Mouse (Mus musculus) cerebellum, adult 2 months (tissue): ENCODE data around the gene Iqcf3. TPM values are rescaled to one million over a fixed set of nuclear protein-coding genes. Genes with fewer than 3 reads are reported as not detected.
A peak's percentile ranks its signal among the peaks of the same experiment; 100 is the strongest.

Source experiments
- DNase-seq, 2 experiments: peaks; one replicate each; pipeline ENCODE4 v3.0.0; 2021
- H3K27ac ChIP-seq: fragments of 200-500 bp; 2 replicates; pipeline ENCODE4 v1.5.1; 2012; ENCODE audit warnings: low read length, control low read depth, inconsistent platforms; ENCODE audit not compliant: insufficient read depth
- H3K27me3 ChIP-seq: fragments of 200-500 bp; 2 replicates; pipeline ENCODE4 v1.6.1; 2012; ENCODE audit warnings: inconsistent platforms, mild to moderate bottlenecking, low read length, moderate library complexity; ENCODE audit not compliant: control insufficient read depth, insufficient read depth
- H3K4me1 ChIP-seq: fragments of 200-500 bp; 2 replicates; pipeline ENCODE4 v1.6.1; 2011; ENCODE audit warnings: low read length; ENCODE audit not compliant: control insufficient read depth, insufficient read depth
- H3K4me3 ChIP-seq: fragments of 200-500 bp; replicated peaks from 2 replicates; pipeline ENCODE3; 2011; ENCODE audit warnings: mild to moderate bottlenecking, low read depth, low read length, control low read depth; ENCODE audit not compliant: insufficient read depth
- CTCF ChIP-seq: fragments of 200-500 bp; IDR thresholded peaks from 2 replicates; pipeline ENCODE4 v1.5.1; 2011; ENCODE audit warnings: low read depth, mild to moderate bottlenecking, control low read depth, low read length, moderate library complexity, borderline replicate concordance; ENCODE audit not compliant: insufficient read depth
- POLR2A ChIP-seq: fragments of 200-500 bp; IDR thresholded peaks from 2 replicates; pipeline ENCODE4 v1.6.1; 2011; ENCODE audit warnings: low read length, control low read depth, borderline replicate concordance; ENCODE audit not compliant: insufficient read depth
- WGBS: fragments of 180-500 bp; shearing (Covaris S2); methylation state at CpG from one replicate; pipeline ENCODE4 v1.1.7; 2018; 5-methylcytosine and 5-hydroxymethylcytosine counted together
- polyA plus RNA-seq: library from polyadenylated mRNA; depleted of rRNA; stranded (reverse); fragments of >200 nt; gene quantifications from 2 replicates; pipeline ENCODE4 v1.2.3, GENCODE M21; 2012

Gene Iqcf3
- polyA plus RNA-seq, 1 experiment, result not detected

DNA sequence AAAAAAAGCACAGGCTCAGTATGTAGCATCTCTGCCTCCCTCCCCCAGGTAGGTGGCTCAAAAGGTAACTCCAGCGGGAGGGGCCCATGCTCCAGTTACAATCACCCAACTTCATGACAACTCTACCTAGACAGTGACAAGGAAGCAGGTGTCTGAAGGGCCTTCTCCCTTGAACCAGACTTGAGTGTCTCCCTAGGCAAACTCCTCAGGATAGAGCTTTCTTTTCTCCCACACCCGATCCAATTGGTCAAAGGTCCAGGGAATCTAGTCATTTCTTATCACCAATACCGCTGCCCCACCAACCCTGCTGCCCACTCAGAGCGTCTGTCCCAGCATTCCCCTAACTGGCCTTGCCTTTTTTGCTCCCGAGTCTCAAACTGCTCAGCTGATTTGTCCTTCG, 94.7 kb downstream of the Iqcf3 start:
- DNase-seq, result peak in 1 of 2 experiments; percentile 10
- H3K27ac ChIP-seq, result no peak overlapping the region
- H3K4me3 ChIP-seq, result no peak overlapping the region
- H3K4me1 ChIP-seq, result peaks cover 7% of the 10 kb centered on the region; the same call in 1 of the 2 replicates
- no peak for TF ChIP-seq CTCF
- TF ChIP-seq POLR2A, result no peak
- WGBS, result 95% methylated on average over 6 of the region's 6 CpGs
- no peaks in the 10 kb centered on the region for H3K27me3 ChIP-seq

DNA sequence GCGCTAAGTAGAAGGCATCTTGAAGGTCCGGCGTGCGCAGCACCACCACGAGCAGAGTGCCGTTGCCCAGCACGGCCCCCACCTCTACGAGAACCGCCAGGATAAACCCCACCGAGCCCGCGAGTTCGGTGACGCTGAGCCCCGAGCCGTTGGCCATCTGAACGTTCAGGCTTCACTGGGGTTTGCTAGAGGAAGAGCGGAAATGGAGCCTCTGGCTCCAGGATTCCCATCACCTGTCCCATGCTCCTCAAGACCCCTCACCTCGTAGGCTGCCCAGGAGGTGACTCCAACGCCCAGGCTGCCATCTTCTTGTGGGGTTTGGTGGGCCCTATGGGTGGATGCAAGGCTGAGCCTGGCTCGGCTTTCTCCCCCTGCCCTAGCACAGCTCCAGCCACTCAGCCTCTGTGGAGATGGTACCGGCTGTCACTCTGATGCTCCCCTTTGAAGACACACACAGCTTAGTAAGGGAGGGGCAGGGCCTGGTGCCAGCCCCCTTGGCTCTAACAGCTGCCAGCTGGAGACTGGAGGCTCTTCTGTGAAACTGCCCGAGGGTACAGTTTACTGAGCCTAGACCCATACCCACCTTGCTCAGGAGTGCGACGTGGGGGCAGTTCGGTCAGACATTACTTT, 95.7 kb downstream of the Iqcf3 start, which contains the start of gene Gpr62:
Gene Gpr62, minus strand, starts transcription at position 368 of the 630 bp plus-strand sequence.
- peak; percentile 82 to 84 for DNase-seq
- peak within 1 kb of the TSS; percentile 52 for H3K4me3 ChIP-seq
- peak within 1 kb of the TSS; percentile 100 for H3K27ac ChIP-seq
- TF ChIP-seq POLR2A (peak; percentile 67; the same call in 1 of the 2 replicates), CTCF (no peak)
- no peaks in the 10 kb centered on the region for H3K27me3 ChIP-seq
- peaks cover 7% of the 10 kb centered on the region; the same call in 1 of the 2 replicates for H3K4me1 ChIP-seq
- 4% methylated on average over 26 of the region's 26 CpGs for WGBS

DNA sequence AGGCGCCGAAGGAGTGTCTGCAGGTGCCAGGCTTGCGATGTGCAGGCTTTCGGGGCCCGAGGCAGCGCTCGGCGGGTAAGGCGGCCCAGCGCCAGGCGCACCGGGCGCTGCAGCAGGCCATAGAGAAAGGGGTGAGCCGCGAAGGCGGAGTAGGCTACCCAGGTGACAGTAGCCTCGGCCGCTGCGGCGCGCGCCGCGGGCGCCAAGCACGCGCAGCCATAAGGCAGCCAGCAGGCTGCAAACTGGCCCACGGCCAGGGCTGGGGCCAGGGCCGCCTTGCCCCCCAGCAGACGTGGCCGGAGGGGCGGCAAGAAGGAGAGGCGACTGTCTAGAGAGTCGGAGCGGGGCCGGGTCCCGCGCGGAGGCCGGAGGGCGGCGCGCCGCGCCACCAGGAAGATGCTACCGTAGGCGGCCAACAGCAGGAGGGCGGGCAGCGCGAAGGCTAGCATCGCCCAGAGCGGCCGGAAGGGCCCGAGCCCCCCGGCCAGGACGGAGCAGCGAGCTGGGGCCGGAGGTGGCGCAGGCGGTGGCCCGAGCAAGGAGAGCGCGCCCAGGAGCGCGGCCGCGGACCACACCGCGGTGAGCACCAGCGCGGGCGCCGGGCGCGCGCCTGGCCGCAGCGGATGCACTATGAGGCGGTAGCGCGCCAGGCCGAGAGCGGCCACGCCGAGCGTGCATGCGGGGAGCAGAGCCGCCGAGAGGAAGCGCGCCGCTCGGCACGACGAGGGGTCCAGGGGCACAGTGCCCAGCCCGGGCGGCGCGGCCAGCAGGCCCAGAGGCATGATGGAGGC, 96.5 kb downstream of the Iqcf3 start:
- WGBS, result under 1% methylated on average over 99 of the region's 99 CpGs

GRCm38 (mm10) chr9:106463122-106464063, 98.0 kb downstream of the Iqcf3 start:
- 10% methylated on average over 21 of the region's 21 CpGs for WGBS
- peak overlapping the region; percentile 100 for H3K27ac ChIP-seq
- H3K4me1 ChIP-seq, result peaks cover 13% of the 10 kb centered on the region; the same call in 1 of the 2 replicates
- TF ChIP-seq POLR2A (peak; percentile 5; the same call in 1 of the 2 replicates), CTCF (no peak)
- peak overlapping the region; percentile 52 for H3K4me3 ChIP-seq
- no peaks in the 10 kb centered on the region for H3K27me3 ChIP-seq
- DNase-seq, result peak; percentile 91 to 94

More for the DNA sequence above, 96.5 kb downstream of the Iqcf3 start:
- H3K4me3 ChIP-seq, result peak overlapping the region; percentile 52
- no peak for TF ChIP-seq CTCF
- peak; percentile 69 for TF ChIP-seq POLR2A
- H3K27ac ChIP-seq, result peak overlapping the region; percentile 100
- H3K4me1 ChIP-seq, result peaks cover 9% of the 10 kb centered on the region; the same call in 1 of the 2 replicates
- H3K27me3 ChIP-seq, result no peaks in the 10 kb centered on the region
- DNase-seq, result peak; percentile 91 to 92

DNA sequence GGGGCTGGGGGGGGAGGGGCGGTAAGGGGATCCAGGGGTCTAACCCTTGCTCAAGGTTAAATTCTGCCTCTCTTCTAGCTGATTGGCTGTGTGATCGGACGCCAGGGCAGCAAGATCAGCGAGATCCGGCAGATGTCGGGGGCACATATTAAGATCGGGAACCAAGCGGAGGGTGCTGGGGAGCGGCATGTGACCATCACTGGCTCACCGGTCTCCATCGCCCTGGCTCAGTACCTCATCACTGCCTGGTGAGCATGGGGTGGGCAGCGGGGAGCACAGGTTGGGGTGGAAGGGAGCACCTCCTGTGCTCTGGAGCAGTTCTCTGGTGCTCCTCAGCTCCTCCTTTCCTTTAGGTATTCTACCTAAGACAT, 99.0 kb downstream of the Iqcf3 start:
- peak; percentile 44 to 63 for DNase-seq
- WGBS, result 24% methylated on average over 12 of the region's 12 CpGs
- H3K4me3 ChIP-seq, result peak overlapping the region; percentile 83
- peak overlapping the region; percentile 75 for H3K27ac ChIP-seq
- peaks cover 18% of the 10 kb centered on the region for H3K4me1 ChIP-seq
- TF ChIP-seq POLR2A, result no peak
- no peak for TF ChIP-seq CTCF
- H3K27me3 ChIP-seq, result no peaks in the 10 kb centered on the region

DNA sequence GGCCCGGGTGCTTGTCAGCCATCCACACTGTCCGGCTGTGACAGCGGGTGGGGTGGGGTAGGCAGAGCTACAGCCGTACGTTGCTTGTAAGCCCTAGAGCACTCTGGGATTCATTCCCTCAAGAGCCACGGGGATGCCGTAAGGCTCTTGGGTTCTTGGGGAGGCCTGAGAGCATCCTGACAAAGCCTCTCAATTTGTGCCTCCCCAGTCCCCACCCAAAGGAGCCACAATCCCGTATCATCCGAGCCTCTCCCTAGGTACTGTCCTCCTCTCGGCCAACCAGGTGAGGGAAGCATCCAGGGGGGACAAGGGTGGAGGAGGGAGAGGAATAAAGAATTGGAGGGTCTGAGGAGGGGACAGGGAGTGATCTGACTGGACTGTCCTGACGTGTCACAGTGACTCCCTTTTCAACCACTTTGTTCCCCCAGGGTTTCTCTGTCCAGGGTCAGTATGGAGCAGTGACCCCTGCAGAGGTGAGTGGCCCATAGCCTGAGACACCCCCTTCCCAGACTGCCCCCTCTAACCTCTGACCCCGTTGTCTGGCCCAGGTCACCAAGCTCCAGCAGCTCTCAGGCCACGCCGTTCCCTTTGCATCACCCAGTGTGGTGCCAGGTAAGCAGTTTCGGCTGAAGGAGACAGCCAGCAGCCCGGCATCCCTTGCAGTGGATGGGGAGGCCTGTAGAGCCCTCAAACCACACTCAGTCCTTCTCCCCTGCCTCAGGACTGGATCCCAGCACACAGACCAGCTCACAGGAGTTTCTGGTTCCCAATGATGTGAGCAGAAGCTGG, 99.6 kb downstream of the Iqcf3 start:
- 13% methylated on average over 16 of the region's 16 CpGs for WGBS
- H3K27me3 ChIP-seq, result no peaks in the 10 kb centered on the region
- H3K27ac ChIP-seq, result peak overlapping the region; percentile 75
- H3K4me3 ChIP-seq, result peak overlapping the region; percentile 83
- H3K4me1 ChIP-seq, result peaks cover 23% of the 10 kb centered on the region
- peak; percentile 61 to 67 for DNase-seq
- TF ChIP-seq CTCF (no peak), POLR2A (no peak)
